Comparison of ENCODE assay signal across 22 mouse cellular contexts in genomic region chr8:119400122-119400671, GRCm38 (mm10). TPM values are rescaled to one million over a fixed set of nuclear protein-coding genes. Genes with fewer than 3 reads are reported as not detected.
A peak's percentile ranks its signal among the peaks of the same experiment; 100 is the strongest.
DNase-seq lines count a peak whose midpoint lies in the region; ATAC-seq and TF ChIP-seq lines count a peak whose summit lies in the region.
"Had no signal": no experiment of that assay in that cellular context is flagged by ENCODE, and none has a peak within 500 bp of the region (broad histone marks: within the 10 kb centered on the region; RNA-seq: fewer than 3 reads in every experiment).

No protein-coding gene starts in this region.

- H3K36me3 ChIP-seq in heart, postnatal 0 days (replicated peaks; ENCODE audit: control insufficient read depth, insufficient read depth, low read length): peaks cover 32% of the 10 kb centered on the region
- peaks cover 5% of the 10 kb centered on the region for H3K36me3 ChIP-seq in heart, embryonic 11.5 days (ENCODE audit: control insufficient read depth, insufficient read depth, low read length)
- H3K36me3 ChIP-seq in kidney, postnatal 0 days (ENCODE audit: insufficient read depth, low read length): 0 out of 2 replicates have a peak, but pooled peaks cover 6% of the 10 kb centered on the region
- peaks cover 6% of the 10 kb centered on the region; the same call in 1 of the 2 replicates for H3K36me3 ChIP-seq in small intestine, adult 2 months (ENCODE audit: control insufficient read depth, insufficient read depth, low read length)
- H3K36me3 ChIP-seq in hindbrain, embryonic 16.5 days (ENCODE audit: control insufficient read depth, insufficient read depth, low read length): 0 out of 2 replicates have a peak, but pooled peaks cover 4% of the 10 kb centered on the region

- no peak for TF ChIP-seq EP300 in heart, postnatal 0 days (IDR thresholded peaks at IDR 0.05; ENCODE audit: low read depth)

- TF ChIP-seq POLR2A in small intestine, adult 2 months (IDR thresholded peaks at IDR 0.05; ENCODE audit: low read depth, low read length): no peak

- 76% methylated on average over 9 of the region's 9 CpGs for WGBS in heart, postnatal 0 days
- WGBS in heart, embryonic 11.5 days (ENCODE audit: insufficient replicate concordance): 70% methylated on average over 9 of the region's 9 CpGs
- WGBS in kidney, postnatal 0 days: 81% methylated on average over 9 of the region's 9 CpGs
- WGBS in small intestine, adult 2 months: 28% methylated on average over 9 of the region's 9 CpGs
- whole genome bisulfite sequencing in hindbrain, embryonic 16.5 days: 86% methylated on average over 9 of the region's 9 CpGs

- H3K9ac ChIP-seq in heart, postnatal 0 days (replicated peaks; ENCODE audit: low read depth, low read length): 0 out of 2 replicates have a peak overlapping the region, but pooled peaks have one; percentile 12
- H3K9ac ChIP-seq in heart, embryonic 11.5 days (ENCODE audit: low read depth, low read length): no peak overlapping the region
- H3K9ac ChIP-seq in kidney, postnatal 0 days (ENCODE audit: low read depth, low read length): no peak overlapping the region
- H3K9ac ChIP-seq in hindbrain, embryonic 16.5 days (ENCODE audit: low read depth, low read length): no peak overlapping the region
- H3K9ac ChIP-seq: heart, embryonic 12.5 days; hindbrain, embryonic 13.5 days; limb, embryonic 12.5 days; liver, embryonic 15.5 days; neural tube, embryonic 13.5 days had no signal

- ATAC-seq in heart, postnatal 0 days (ENCODE audit: insufficient read depth, low read depth): no peak
- no peak for ATAC-seq in heart, embryonic 11.5 days (replicated peaks; ENCODE audit: insufficient number of reproducible peaks, low FRiP score, low TSS enrichment)
- 0 out of 2 replicates have a peak, but pooled peaks have one; percentile 16 for ATAC-seq in kidney, postnatal 0 days (replicated peaks; ENCODE audit: low FRiP score, low read depth)
- ATAC-seq in granulocyte monocyte progenitor cell, adult 5-6 weeks (replicated peaks; ENCODE audit: poor library complexity, severe bottlenecking): no peak
- no peak for ATAC-seq in hindbrain, embryonic 16.5 days
- ATAC-seq: lung, postnatal 0 days had no signal

- no peaks in the 10 kb centered on the region for H3K27me3 ChIP-seq in heart, postnatal 0 days (ENCODE audit: control insufficient read depth, insufficient read depth, low read length)
- no peaks in the 10 kb centered on the region for H3K27me3 ChIP-seq in heart, embryonic 11.5 days (ENCODE audit: control insufficient read depth, insufficient read depth, low read length)
- H3K27me3 ChIP-seq in kidney, postnatal 0 days (ENCODE audit: insufficient read depth, low read length): no peaks in the 10 kb centered on the region
- no peaks in the 10 kb centered on the region for H3K27me3 ChIP-seq in small intestine, adult 2 months (ENCODE audit: control insufficient read depth, insufficient read depth, low read length)
- H3K27me3 ChIP-seq in hindbrain, embryonic 16.5 days (replicated peaks; ENCODE audit: control insufficient read depth, insufficient read depth, low read length): no peaks in the 10 kb centered on the region
- H3K27me3 ChIP-seq: CH12.LX; heart, embryonic 12.5 days; hindbrain, embryonic 13.5 days; liver, embryonic 15.5 days; neural tube, embryonic 13.5 days had no signal

- DNase-seq in heart, postnatal 0 days (ENCODE audit: low spot score): no peak
- no peak for DNase-seq in kidney, postnatal 0 days (ENCODE audit: low spot score)
- no peak for DNase-seq in adrenal gland, postnatal 4 days (ENCODE audit: low spot score in 2 of 2)
- DNase-seq: adrenal gland, postnatal 25 days; cerebellum, adult 18-20 months; right cerebral cortex, adult 18-20 months had no signal

- TF ChIP-seq CTCF in heart, postnatal 0 days (IDR thresholded peaks at IDR 0.05; ENCODE audit: low read depth): no peak
- TF ChIP-seq CTCF in kidney, postnatal 0 days (IDR thresholded peaks at IDR 0.05; ENCODE audit: low read depth): no peak
- TF ChIP-seq CTCF in small intestine, adult 2 months (IDR thresholded peaks at IDR 0.05; ENCODE audit: extremely low read depth, insufficient read length, insufficient replicate concordance, low read depth, low read length): no peak

- H3K4me1 ChIP-seq in heart, postnatal 0 days (ENCODE audit: control insufficient read depth, insufficient read depth): peaks cover 27% of the 10 kb centered on the region
- peaks cover 6% of the 10 kb centered on the region for H3K4me1 ChIP-seq in heart, embryonic 11.5 days (ENCODE audit: control insufficient read depth, insufficient read depth, low read length)
- H3K4me1 ChIP-seq in brown adipose tissue, adult 24 weeks (ENCODE audit: control insufficient read depth, insufficient read depth, insufficient read length, low read length): peaks cover 34% of the 10 kb centered on the region
- peaks cover 9% of the 10 kb centered on the region; the same call in 1 of the 2 replicates for H3K4me1 ChIP-seq in kidney, postnatal 0 days (replicated peaks; ENCODE audit: insufficient read depth, low read length)
- peaks cover 16% of the 10 kb centered on the region for H3K4me1 ChIP-seq in small intestine, adult 2 months (ENCODE audit: control insufficient read depth, insufficient read depth, insufficient read length, low read length)
- H3K4me1 ChIP-seq in hindbrain, embryonic 16.5 days (ENCODE audit: control insufficient read depth, insufficient read depth, low read depth, low read length): peaks cover 9% of the 10 kb centered on the region

- no peak overlapping the region for H3K4me2 ChIP-seq in heart, postnatal 0 days (ENCODE audit: low read depth, low read length)
- no peak overlapping the region for H3K4me2 ChIP-seq in heart, embryonic 11.5 days
- no peak overlapping the region for H3K4me2 ChIP-seq in kidney, postnatal 0 days (ENCODE audit: low read length)
- no peak overlapping the region for H3K4me2 ChIP-seq in hindbrain, embryonic 16.5 days (ENCODE audit: low read length)
- H3K4me2 ChIP-seq: heart, embryonic 12.5 days; hindbrain, embryonic 13.5 days; limb, embryonic 12.5 days; liver, embryonic 15.5 days; midbrain, embryonic 11.5 days; neural tube, embryonic 13.5 days had no signal

- H3K27ac ChIP-seq in heart, postnatal 0 days (ENCODE audit: low read depth): peak overlapping the region; percentile 92
- no peak overlapping the region for H3K27ac ChIP-seq in heart, embryonic 11.5 days (ENCODE audit: low read depth, low read length)
- H3K27ac ChIP-seq in brown adipose tissue, adult 24 weeks (replicated peaks; ENCODE audit: low read depth, low read length): peak overlapping the region; percentile 79
- no peak overlapping the region for H3K27ac ChIP-seq in kidney, postnatal 0 days
- H3K27ac ChIP-seq in small intestine, adult 2 months (ENCODE audit: insufficient read depth, low read depth, low read length): peak overlapping the region; percentile 72
- H3K27ac ChIP-seq in hindbrain, embryonic 16.5 days (ENCODE audit: low read depth, low read length): no peak overlapping the region
- H3K27ac ChIP-seq: forebrain, embryonic 10.5 days; hindbrain, embryonic 13.5 days; limb, embryonic 12.5 days; liver, embryonic 15.5 days; neural tube, embryonic 13.5 days had no signal

- no peaks in the 10 kb centered on the region for H3K9me3 ChIP-seq in heart, postnatal 0 days (replicated peaks; ENCODE audit: control insufficient read depth, low read length)
- H3K9me3 ChIP-seq in heart, embryonic 11.5 days (replicated peaks; ENCODE audit: control insufficient read depth, low read length): no peaks in the 10 kb centered on the region
- no peaks in the 10 kb centered on the region for H3K9me3 ChIP-seq in kidney, postnatal 0 days (replicated peaks; ENCODE audit: low read length)
- no peaks in the 10 kb centered on the region for H3K9me3 ChIP-seq in hindbrain, embryonic 16.5 days (ENCODE audit: control insufficient read depth, low read length)
- H3K9me3 ChIP-seq: forebrain, embryonic 10.5 days; heart, embryonic 12.5 days; hindbrain, embryonic 13.5 days; limb, embryonic 12.5 days; liver, embryonic 15.5 days; neural tube, embryonic 13.5 days had no signal

- no peak overlapping the region for H3K4me3 ChIP-seq in heart, postnatal 0 days (ENCODE audit: low read depth, low read length)
- no peak overlapping the region for H3K4me3 ChIP-seq in heart, embryonic 11.5 days (ENCODE audit: low read depth, low read length)
- H3K4me3 ChIP-seq in brown adipose tissue, adult 24 weeks (ENCODE audit: insufficient read depth, low read depth, low read length): no peak overlapping the region
- no peak overlapping the region for H3K4me3 ChIP-seq in kidney, postnatal 0 days (replicated peaks; ENCODE audit: low read depth, low read length)
- H3K4me3 ChIP-seq in small intestine, adult 2 months (ENCODE audit: low read depth, low read length): no peak overlapping the region; the same call in 1 of the 2 replicates
- no peak overlapping the region for H3K4me3 ChIP-seq in hindbrain, embryonic 16.5 days (ENCODE audit: low read length)
- H3K4me3 ChIP-seq: forebrain, embryonic 10.5 days; heart, embryonic 12.5 days; hindbrain, embryonic 13.5 days; limb, embryonic 12.5 days; liver, embryonic 15.5 days; neural tube, embryonic 13.5 days had no signal

RNA-seq across cellular contexts. Expression of gene Mlycd, which starts 5.5 kb away (rescaled TPM):
- 72.2 and 109 TPM in 2 replicates for total RNA-seq in heart, postnatal 0 days (2014; rRNA removed; ENCODE audit: low replicate concordance)
- 75.1 and 77.5 TPM in 2 replicates for polyA plus RNA-seq in heart, postnatal 0 days (2015; fragmentation: Nextera tagmentation; extraction: Ambion mirVana)
- polyA plus RNA-seq in heart, embryonic 11.5 days (2014; fragmentation: Nextera tagmentation; extraction: Ambion mirVana): 14.2 and 19.0 TPM in 2 replicates
- polyA plus RNA-seq in brown adipose tissue, adult 24 weeks (2012; ENCODE audit: insufficient read depth, insufficient read length, missing spikeins): 72.3 and 74.2 TPM in 2 replicates
- polyA plus RNA-seq in kidney, postnatal 0 days (2015; fragmentation: Nextera tagmentation; extraction: Ambion mirVana): 19.5 and 21.9 TPM in 2 replicates
- 29.0 and 49.6 TPM in 2 replicates for polyA plus RNA-seq in small intestine, adult 2 months (2012; rRNA removed)
- total RNA-seq in granulocyte monocyte progenitor cell, adult 5-6 weeks (2014; fragmentation: Nextera tagmentation): 15.5 and 17.4 TPM in 2 replicates
- total RNA-seq in granulocyte monocyte progenitor cell, adult 5-6 weeks (2017): 10.4 and 11.1 TPM in 2 replicates
- polyA plus RNA-seq in hindbrain, embryonic 16.5 days (2015; fragmentation: Nextera tagmentation; extraction: Ambion mirVana): 16.1 and 16.5 TPM in 2 replicates
- 10 to 100 TPM; 33.7 to 39.1 TPM for total RNA-seq in adrenal gland, postnatal 4 days (2021)

RNA-seq across cellular contexts. Expression of gene Osgin1, which starts 33.7 kb away (rescaled TPM):
- total RNA-seq in heart, postnatal 0 days (2014; rRNA removed; ENCODE audit: low replicate concordance): not detected in 2 replicates
- polyA plus RNA-seq in heart, postnatal 0 days (2015; fragmentation: Nextera tagmentation; extraction: Ambion mirVana): 0.38 and 1.0 TPM in 2 replicates
- 0.39 and 0.94 TPM in 2 replicates for polyA plus RNA-seq in heart, embryonic 11.5 days (2014; fragmentation: Nextera tagmentation; extraction: Ambion mirVana)
- polyA plus RNA-seq in brown adipose tissue, adult 24 weeks (2012; ENCODE audit: insufficient read depth, insufficient read length, missing spikeins): 1.9 and 2.2 TPM in 2 replicates
- 4.1 and 4.4 TPM in 2 replicates for polyA plus RNA-seq in kidney, postnatal 0 days (2015; fragmentation: Nextera tagmentation; extraction: Ambion mirVana)
- 78.7 and 306 TPM in 2 replicates for polyA plus RNA-seq in small intestine, adult 2 months (2012; rRNA removed)
- 1.0 and 4.3 TPM in 2 replicates for total RNA-seq in granulocyte monocyte progenitor cell, adult 5-6 weeks (2014; fragmentation: Nextera tagmentation)
- total RNA-seq in granulocyte monocyte progenitor cell, adult 5-6 weeks (2017): 0.93 and 1.8 TPM in 2 replicates
- 0.26 and 0.63 TPM in 2 replicates for polyA plus RNA-seq in hindbrain, embryonic 16.5 days (2015; fragmentation: Nextera tagmentation; extraction: Ambion mirVana)
- total RNA-seq in adrenal gland, postnatal 4 days (2021): 10 to 100 TPM; 46.6 to 90.7 TPM
- polyA plus RNA-seq: neural tube, embryonic 13.5 days had no signal

RNA-seq across cellular contexts. Expression of gene Necab2, which starts 46.3 kb away (rescaled TPM):
- not detected in 2 replicates for total RNA-seq in heart, postnatal 0 days (2014; rRNA removed; ENCODE audit: low replicate concordance)
- polyA plus RNA-seq in heart, postnatal 0 days (2015; fragmentation: Nextera tagmentation; extraction: Ambion mirVana): 0.07 TPM in 1 of 2 replicates, not detected in the other
- polyA plus RNA-seq in heart, embryonic 11.5 days (2014; fragmentation: Nextera tagmentation; extraction: Ambion mirVana): 1.4 and 2.0 TPM in 2 replicates
- not detected in 2 replicates for polyA plus RNA-seq in brown adipose tissue, adult 24 weeks (2012; ENCODE audit: insufficient read depth, insufficient read length, missing spikeins)
- 0.61 and 0.79 TPM in 2 replicates for polyA plus RNA-seq in kidney, postnatal 0 days (2015; fragmentation: Nextera tagmentation; extraction: Ambion mirVana)
- polyA plus RNA-seq in small intestine, adult 2 months (2012; rRNA removed): 0.44 and 0.72 TPM in 2 replicates
- total RNA-seq in granulocyte monocyte progenitor cell, adult 5-6 weeks (2014; fragmentation: Nextera tagmentation): not detected in 2 replicates
- total RNA-seq in granulocyte monocyte progenitor cell, adult 5-6 weeks (2017): not detected in 2 replicates
- polyA plus RNA-seq in hindbrain, embryonic 16.5 days (2015; fragmentation: Nextera tagmentation; extraction: Ambion mirVana): 52.2 and 56.9 TPM in 2 replicates
- 10 to 100 TPM; 19.4 to 20.8 TPM for total RNA-seq in adrenal gland, postnatal 4 days (2021)
- total RNA-seq: CH12.LX; heart, postnatal 25 days; monocyte, adult 5-6 weeks had no signal
- polyA plus RNA-seq: liver, embryonic 15.5 days had no signal

RNA-seq across cellular contexts. Expression of gene Hsbp1, which starts 55.9 kb away (rescaled TPM):
- 131 and 134 TPM in 2 replicates for total RNA-seq in heart, postnatal 0 days (2014; rRNA removed; ENCODE audit: low replicate concordance)
- polyA plus RNA-seq in heart, postnatal 0 days (2015; fragmentation: Nextera tagmentation; extraction: Ambion mirVana): 328 and 340 TPM in 2 replicates
- polyA plus RNA-seq in heart, embryonic 11.5 days (2014; fragmentation: Nextera tagmentation; extraction: Ambion mirVana): 276 and 298 TPM in 2 replicates
- 275 and 306 TPM in 2 replicates for polyA plus RNA-seq in brown adipose tissue, adult 24 weeks (2012; ENCODE audit: insufficient read depth, insufficient read length, missing spikeins)
- 354 and 357 TPM in 2 replicates for polyA plus RNA-seq in kidney, postnatal 0 days (2015; fragmentation: Nextera tagmentation; extraction: Ambion mirVana)
- 53.4 and 94.0 TPM in 2 replicates for polyA plus RNA-seq in small intestine, adult 2 months (2012; rRNA removed)
- 128 and 172 TPM in 2 replicates for total RNA-seq in granulocyte monocyte progenitor cell, adult 5-6 weeks (2014; fragmentation: Nextera tagmentation)
- 97.7 and 102 TPM in 2 replicates for total RNA-seq in granulocyte monocyte progenitor cell, adult 5-6 weeks (2017)
- polyA plus RNA-seq in hindbrain, embryonic 16.5 days (2015; fragmentation: Nextera tagmentation; extraction: Ambion mirVana): 802 and 900 TPM in 2 replicates
- 100 to 1,000 TPM; 184 to 185 TPM for total RNA-seq in adrenal gland, postnatal 4 days (2021)

Comparison
In these comparisons a context has a peak if more than half of its experiments do, and no peak if none do; other contexts are left out.
1. H3K27ac ChIP-seq: peak in heart, postnatal 0 days (single experiment), brown adipose tissue, adult 24 weeks (single experiment) and small intestine, adult 2 months (single experiment); none in heart, embryonic 11.5 days (single experiment), kidney, postnatal 0 days (single experiment) and hindbrain, embryonic 16.5 days (single experiment).
2. RNA of gene Osgin1, which starts 33.7 kb away (polyA plus RNA-seq): 78.7 to 306 TPM in small intestine, adult 2 months; 4.1 to 4.4 TPM in kidney, postnatal 0 days, 1.9 to 2.2 TPM in brown adipose tissue, adult 24 weeks, 0.39 to 0.94 TPM in heart, embryonic 11.5 days, 0.26 to 0.63 TPM in hindbrain, embryonic 16.5 days and 0.38 to 1.0 TPM in heart, postnatal 0 days; every median in the first group is over 10 times any median in the second.
3. RNA of gene Necab2, which starts 46.3 kb away (polyA plus RNA-seq): 52.2 to 56.9 TPM in hindbrain, embryonic 16.5 days; 1.4 to 2.0 TPM in heart, embryonic 11.5 days, 0.44 to 0.72 TPM in small intestine, adult 2 months, 0.61 to 0.79 TPM in kidney, postnatal 0 days, 0.07 TPM in heart, postnatal 0 days and not detected in brown adipose tissue, adult 24 weeks; every median in the first group is over 10 times any median in the second.